Mouse (Mus musculus): ENCODE measurements around the gene Cux1.
"Not testable (repeated sequence)": the region's sequence is repeated elsewhere in the genome, so short reads cannot be mapped to it uniquely, and the experiment has no call there.

The Cux1 gene

DNA sequence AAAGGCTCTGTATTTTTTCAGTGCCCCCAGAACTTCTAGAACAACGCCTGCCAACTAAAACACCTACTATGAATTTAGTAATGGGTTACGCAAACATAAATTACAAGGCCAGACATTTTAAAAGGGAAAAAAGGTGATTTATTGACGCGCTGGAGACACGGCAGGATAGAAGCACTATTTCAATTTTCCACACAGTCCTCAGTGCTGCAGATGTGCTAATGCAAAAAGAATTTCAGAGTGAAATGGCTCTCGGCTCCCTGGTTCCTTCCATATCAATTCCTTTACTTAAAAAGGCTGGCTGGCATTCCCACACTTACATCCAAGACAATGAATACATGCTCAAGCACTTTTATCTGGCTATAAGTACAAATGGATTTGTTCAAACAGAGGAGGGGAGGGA is 94.4 kb downstream of the Cux1 start:
- DNase-seq (ENCODE audit: low spot score): no peak

GRCm38 (mm10) chr5:136470985-136471735 is 96.1 kb downstream of the Cux1 start:
- not testable (repeated sequence) for DNase-seq (ENCODE audit: low spot score)

DNA sequence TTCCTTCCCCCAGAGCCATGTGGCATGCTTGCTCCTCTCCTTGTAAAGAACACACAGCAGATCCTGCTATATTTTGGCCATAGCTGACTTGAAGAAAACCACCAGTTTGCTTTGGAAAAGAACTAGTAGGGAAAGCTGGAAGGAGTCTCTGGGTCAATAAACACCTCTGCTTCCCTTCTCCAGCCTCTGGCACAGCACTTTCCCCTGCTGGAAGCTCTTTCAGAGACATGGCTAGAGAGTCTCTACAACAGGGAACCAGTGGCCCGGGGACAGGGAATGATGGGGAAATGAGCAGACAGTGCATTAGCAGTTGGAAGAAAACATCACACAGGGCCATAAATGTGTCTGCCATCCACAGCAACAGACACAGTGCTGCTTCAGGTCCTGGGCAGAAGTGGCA is 98.0 kb downstream of the Cux1 start:
- DNase-seq (ENCODE audit: low spot score): no peak

DNA sequence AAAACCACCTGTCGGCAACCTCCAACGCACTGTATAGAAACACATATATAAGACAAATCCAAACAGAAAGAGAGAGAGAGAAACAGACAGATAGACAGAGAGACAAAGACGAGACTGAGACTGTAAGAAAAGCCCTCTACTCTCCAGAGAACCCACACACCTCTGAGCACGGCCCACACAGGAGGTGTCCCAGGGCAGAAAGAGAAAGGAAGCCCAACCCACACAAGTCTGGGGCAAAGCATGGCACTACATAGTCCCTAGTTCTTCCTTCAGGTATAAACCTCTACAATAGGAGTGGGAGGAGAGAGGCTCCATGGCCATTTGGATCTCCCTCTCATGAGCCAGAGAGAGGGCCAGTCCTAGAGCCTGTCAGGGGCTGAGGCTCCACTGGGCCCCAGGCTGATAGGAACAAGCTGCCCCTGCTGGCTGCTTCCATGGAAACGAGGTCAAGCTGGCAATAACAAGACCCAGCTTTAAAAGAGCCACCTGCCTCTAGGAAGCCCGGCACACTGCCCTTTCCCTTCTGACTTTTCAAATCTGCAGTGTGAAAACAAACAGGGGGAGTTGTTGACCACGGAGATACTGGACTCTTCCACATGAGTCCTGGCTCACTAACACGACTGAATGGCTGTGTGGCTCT is 99.8 kb downstream of the Cux1 start:
- no peak for DNase-seq (ENCODE audit: low spot score)

DNA sequence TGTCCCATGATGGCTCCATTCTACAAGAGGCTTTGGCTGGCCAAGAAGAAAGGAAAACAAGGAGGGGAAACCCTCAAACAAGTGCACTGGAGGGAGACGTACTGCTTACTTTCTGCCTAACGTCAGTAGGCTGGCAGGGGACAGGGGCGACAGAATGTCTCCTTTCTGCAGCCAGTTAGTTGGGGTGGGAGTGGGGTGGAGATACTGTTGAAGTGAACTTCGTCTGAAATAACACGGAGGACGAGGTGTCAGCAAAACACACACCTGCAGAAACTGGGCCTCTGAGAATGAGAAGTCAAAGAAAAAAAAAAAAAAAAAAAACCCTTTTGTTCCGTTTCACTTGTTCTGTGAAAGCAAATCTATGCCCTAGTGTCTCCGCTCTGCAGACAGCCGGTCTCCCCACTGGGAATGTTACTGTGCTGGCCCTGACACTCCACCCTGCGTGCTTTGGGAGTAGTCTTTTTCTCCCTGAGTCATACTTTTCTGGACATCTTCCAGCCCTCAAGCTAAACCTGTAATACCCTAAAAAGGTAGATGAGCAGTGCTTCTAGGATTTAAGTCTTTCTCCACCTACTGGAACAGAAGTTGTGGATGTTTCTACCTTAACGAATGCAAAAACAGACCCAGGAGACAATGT is 101.4 kb downstream of the Cux1 start:
- DNase-seq (ENCODE audit: low spot score): no peak

GRCm38 (mm10) chr5:136465366-136465765 is 101.9 kb downstream of the Cux1 start:
- no peak for DNase-seq (ENCODE audit: low spot score)

- no peak for DNase-seq (ENCODE audit: low spot score)
Measured at GRCm38 (mm10) chr5:136464849-136465248, 102.4 kb downstream of the Cux1 start.

DNA sequence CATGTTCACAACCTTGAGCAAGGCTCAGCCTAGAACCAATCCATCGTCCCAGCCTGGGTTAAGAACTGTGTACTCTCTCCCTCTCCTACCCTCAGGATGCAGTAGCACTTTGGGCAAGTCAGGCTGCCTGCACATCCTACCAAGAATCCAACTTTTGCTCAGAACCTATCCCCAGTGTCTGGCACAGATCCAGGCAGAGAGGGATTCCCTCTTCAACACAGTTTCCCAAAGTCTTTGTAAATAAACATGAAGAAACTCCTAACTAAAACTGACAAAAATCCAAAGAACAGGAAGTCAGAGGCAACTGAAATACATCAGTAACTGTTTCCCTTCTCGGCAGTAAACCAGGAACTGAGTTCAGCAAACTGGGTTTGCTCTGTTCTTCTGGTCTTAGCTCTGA is 103.2 kb downstream of the Cux1 start:
- no peak for DNase-seq (ENCODE audit: low spot score)

- no peak for DNase-seq (ENCODE audit: low spot score)
Measured at GRCm38 (mm10) chr5:136462613-136463012, 104.7 kb downstream of the Cux1 start.

- DNase-seq (ENCODE audit: low spot score): peak; percentile 18
Measured at GRCm38 (mm10) chr5:136459901-136460300, 107.4 kb downstream of the Cux1 start.

DNA sequence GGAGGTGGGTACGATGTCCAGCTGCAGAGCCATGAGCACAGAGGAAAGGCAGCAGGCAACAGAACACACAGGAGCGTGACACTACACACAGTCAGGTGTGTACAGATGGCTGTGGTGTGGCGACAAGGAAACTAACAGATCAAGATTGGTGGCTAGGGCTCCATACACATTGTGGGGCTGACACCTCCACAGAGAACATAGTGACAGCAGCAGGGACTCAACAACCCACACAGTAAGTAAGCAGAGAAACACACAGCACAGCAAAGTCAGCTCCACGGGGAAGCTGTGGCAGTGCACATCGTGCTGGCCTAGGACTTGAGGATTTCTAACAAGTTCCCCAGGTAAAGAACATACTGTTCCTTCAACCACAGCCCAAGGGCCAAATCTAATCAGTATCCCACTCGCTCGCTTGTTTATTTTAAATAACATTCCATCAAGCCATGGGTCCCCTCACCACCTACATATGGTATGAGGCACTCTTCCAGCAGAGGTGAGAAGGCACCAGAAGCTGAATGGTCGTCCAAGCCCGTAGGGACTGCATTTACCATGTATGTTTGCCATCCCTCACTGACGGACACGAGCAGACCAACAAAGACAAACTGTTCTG is 108.3 kb downstream of the Cux1 start:
- no peak for DNase-seq (ENCODE audit: low spot score)

- DNase-seq (ENCODE audit: low spot score): no peak
Measured at GRCm38 (mm10) chr5:136458102-136458863, 109.0 kb downstream of the Cux1 start.

- no peak for DNase-seq (ENCODE audit: low spot score)
Measured at GRCm38 (mm10) chr5:136456395-136456794, 110.9 kb downstream of the Cux1 start.

- DNase-seq (ENCODE audit: low spot score): no peak
Measured at GRCm38 (mm10) chr5:136452681-136453080, 114.6 kb downstream of the Cux1 start.

GRCm38 (mm10) chr5:136449801-136450200 is 117.5 kb downstream of the Cux1 start:
- no peak for DNase-seq (ENCODE audit: low spot score)

DNA sequence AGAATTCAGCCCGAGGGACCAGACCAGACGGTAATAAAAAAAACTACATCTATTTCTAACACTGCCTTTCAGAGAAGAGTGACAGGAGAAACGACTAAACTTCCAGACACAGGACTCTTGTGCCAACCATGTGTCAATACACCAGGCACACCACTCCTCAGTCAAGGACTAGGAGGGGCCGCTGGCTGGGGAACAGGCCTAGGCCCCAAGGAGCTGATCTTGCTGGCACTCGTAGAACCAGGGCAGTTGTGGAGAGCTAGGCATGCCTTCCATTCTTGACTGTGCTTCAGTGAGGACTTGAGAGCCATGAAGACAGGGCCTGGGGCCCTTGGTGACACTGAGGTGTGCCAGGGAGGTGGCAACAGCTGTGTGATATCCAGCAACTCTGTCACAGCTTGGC is 121.3 kb downstream of the Cux1 start:
- no peak for DNase-seq (ENCODE audit: low spot score)

DNA sequence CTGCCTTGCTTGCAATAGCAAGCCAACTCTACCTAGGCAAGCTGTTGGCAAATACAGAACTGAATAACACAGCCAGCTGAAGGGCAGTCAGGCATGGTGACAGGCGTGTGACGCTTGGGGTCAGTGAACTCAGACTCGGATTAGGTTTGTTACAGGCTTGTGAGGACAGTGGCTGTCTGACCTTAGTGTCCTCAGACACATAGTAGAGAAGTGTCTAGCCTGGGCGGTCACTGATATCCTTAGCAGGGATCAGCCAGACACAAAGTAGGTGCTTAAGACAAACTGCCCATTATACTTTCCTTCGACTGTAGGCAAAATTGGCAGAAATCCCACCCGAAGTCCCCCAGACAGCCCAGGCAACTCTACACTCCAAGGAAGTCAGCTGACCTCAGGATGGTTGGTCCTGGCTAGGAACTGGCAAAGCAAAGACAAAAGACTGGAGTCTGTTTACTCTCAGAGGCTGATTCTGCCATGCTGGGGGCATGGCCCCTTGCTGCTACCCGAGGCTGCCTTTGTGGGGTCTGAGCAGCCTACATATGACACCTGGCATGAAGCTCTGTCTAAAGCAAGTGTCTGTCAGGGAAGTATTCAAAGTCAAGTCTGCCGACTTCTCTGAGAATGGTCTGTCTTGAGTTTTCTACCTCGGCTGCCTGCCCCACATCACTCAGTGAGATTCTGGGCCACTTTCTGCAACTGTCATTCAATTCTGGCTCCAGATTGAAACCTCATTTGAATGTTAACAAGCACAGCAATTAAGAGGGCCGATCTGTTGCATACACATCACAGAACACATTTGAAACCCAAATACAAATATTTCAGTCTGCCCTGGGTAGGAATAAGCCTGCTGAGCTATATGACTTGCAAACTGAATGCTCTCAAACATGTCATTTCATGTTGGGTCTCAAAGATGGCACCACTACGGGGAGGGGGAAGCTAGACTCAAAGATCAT is 124.8 kb downstream of the Cux1 start:
- peak; percentile 11 for DNase-seq (ENCODE audit: low spot score)

GRCm38 (mm10) chr5:136429647-136430046 is 137.6 kb downstream of the Cux1 start:
- no peak for DNase-seq (ENCODE audit: low spot score)

DNA sequence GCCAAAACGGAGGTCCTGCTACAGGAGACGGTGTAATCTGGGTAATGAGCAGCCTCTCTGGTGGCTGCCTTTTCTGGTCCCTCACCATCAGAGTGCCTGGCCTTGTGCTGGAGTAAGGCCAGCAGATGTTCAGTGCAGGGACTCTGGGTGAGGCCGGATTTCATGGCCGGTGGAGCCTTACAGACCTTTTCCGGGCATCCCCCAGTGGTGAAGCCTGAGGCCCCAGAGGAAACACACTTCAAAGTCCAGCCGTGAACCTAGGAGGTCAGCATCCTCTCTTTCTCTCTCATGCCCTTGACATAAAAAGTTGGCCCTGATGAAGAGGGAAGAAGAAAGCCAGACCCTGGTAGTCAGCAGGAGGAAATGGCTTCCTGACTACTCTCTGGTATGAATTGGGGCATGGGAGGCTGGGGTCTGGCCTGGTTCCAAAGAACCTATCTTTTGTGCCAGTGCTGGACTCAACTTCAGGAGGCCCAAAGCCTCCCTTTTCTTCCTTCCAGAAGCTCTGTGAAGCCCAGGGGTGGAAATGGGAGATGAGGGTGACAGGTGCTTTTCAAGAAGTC is 138.7 kb downstream of the Cux1 start:
- no peak for DNase-seq (ENCODE audit: low spot score)

DNA sequence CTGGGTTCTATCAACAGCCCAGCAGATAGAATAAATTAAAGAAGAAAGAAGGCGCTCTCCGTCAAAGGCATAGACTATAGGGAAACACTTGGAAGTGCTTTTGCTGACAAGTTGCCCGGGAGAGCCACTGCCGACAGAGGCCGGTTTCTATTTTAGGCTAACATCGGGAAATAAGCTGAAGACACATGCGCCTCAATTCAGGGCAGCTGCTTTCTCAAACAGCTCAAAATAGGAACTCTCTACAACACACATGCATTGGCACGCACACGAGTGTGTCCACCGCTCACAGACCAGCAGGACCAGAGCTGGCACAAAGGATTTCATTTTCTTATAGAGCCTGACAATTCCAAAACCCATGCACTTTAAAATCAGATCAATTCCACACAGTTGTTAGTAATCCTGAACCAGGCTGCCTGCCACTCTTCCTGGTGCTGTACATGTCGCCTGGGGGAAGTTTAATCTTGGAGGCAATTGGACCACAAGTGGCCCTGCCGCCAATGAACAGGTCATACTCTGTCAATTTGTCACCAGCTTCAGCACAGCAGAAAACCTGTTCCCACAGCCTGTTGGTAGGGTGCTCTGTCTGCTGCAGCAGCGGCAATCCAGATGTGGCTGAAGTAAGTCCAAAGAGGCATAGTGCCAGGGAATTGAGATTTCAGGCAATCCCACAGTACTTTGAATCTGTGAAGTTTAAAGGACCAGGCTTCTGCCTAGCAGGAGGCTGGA is 139.4 kb downstream of the Cux1 start:
- no peak for DNase-seq (ENCODE audit: low spot score)
